Mouse (Mus musculus) cortical plate, adult 2 months (tissue): ENCODE measurements around the gene St8sia2. TPM values are rescaled to one million over a fixed set of nuclear protein-coding genes. Genes with fewer than 3 reads are reported as not detected.
"Not testable (repeated sequence)": the region's sequence is repeated elsewhere in the genome, so short reads cannot be mapped to it uniquely, and the experiment has no call there.

Experiments used
- H3K27ac ChIP-seq: fragments of 200-500 bp; 2 replicates; pipeline ENCODE4 v1.5.1; 2012; ENCODE audit warnings: low read length, control low read depth, inconsistent platforms; ENCODE audit not compliant: insufficient read depth
- H3K4me1 ChIP-seq: fragments of 200-500 bp; 2 replicates; pipeline ENCODE4 v1.6.1; 2011; ENCODE audit warnings: low read length; ENCODE audit not compliant: control insufficient read depth, insufficient read depth
- H3K4me3 ChIP-seq: fragments of 200-500 bp; 2 replicates; pipeline ENCODE4 v1.5.1; 2011; ENCODE audit warnings: mild to moderate bottlenecking, low read length, control low read depth; ENCODE audit not compliant: insufficient read depth
- CTCF ChIP-seq: fragments of 200-500 bp; IDR thresholded peaks from 2 replicates; pipeline ENCODE4 v1.5.1; 2011; ENCODE audit warnings: mild to moderate bottlenecking, control low read depth, low read length; ENCODE audit not compliant: insufficient read depth; ENCODE audit errors: extremely low read depth
- POLR2A ChIP-seq: fragments of 200-500 bp; IDR thresholded peaks from 2 replicates; pipeline ENCODE4 v1.6.1; 2011; ENCODE audit warnings: mild to moderate bottlenecking, low read length, control low read depth; ENCODE audit not compliant: insufficient read depth; ENCODE audit errors: extremely low read depth
- polyA plus RNA-seq: library from polyadenylated mRNA; depleted of rRNA; stranded (reverse); fragments of >200 nt; gene quantifications from 2 replicates; pipeline ENCODE4 v1.2.3, GENCODE M21; 2012

The St8sia2 gene
- polyA plus RNA-seq, 1 experiment: 1.7 TPM

- Histone ChIP-seq H3K4me3 (no peak overlapping the region), H3K27ac (no peak overlapping the region), H3K4me1 (no peaks in the 10 kb centered on the region)
- TF ChIP-seq CTCF: no peak
- no peak for TF ChIP-seq POLR2A
Measured at GRCm38 (mm10) chr7:73989366-73989765, 24.1 kb downstream of the St8sia2 start.

GRCm38 (mm10) chr7:73972157-73972556 is 41.3 kb downstream of the St8sia2 start:
- H3K4me1 ChIP-seq, H3K4me3 ChIP-seq, H3K27ac ChIP-seq: not testable (repeated sequence)

- H3K27ac ChIP-seq: no peak overlapping the region
- H3K4me3 ChIP-seq: no peak overlapping the region
- TF ChIP-seq CTCF (no peak), POLR2A (no peak)
- no peaks in the 10 kb centered on the region for H3K4me1 ChIP-seq
Measured at GRCm38 (mm10) chr7:73965164-73965563, 48.3 kb downstream of the St8sia2 start.

DNA sequence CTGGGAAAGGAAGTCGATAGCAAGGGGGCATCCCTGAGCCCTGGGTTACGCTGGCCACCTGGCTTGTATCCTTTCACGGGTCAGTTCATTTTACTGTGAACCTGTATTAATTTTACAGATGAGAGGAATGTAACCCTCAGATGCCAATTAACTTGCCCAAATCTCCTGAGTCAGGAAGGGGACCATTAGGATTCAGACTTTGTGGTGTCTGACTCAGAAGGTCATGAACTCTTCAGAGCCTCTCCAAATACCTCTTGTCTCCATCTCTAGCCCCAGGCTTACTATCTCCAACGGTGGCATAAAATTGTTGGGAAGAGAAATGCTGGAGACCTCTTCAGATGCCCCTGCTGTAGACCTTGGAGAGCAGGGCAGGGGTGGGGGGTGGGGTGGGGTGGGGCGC is 51.1 kb downstream of the St8sia2 start:
- H3K27ac ChIP-seq: no peak overlapping the region
- no peak for TF ChIP-seq CTCF
- no peak for TF ChIP-seq POLR2A
- no peaks in the 10 kb centered on the region for H3K4me1 ChIP-seq
- H3K4me3 ChIP-seq: no peak overlapping the region

- Histone ChIP-seq H3K4me3 (no peak overlapping the region), H3K4me1 (no peaks in the 10 kb centered on the region), H3K27ac (no peak overlapping the region)
- TF ChIP-seq CTCF (no peak), POLR2A (no peak)
Measured at GRCm38 (mm10) chr7:73954441-73954840, 59.0 kb downstream of the St8sia2 start.

DNA sequence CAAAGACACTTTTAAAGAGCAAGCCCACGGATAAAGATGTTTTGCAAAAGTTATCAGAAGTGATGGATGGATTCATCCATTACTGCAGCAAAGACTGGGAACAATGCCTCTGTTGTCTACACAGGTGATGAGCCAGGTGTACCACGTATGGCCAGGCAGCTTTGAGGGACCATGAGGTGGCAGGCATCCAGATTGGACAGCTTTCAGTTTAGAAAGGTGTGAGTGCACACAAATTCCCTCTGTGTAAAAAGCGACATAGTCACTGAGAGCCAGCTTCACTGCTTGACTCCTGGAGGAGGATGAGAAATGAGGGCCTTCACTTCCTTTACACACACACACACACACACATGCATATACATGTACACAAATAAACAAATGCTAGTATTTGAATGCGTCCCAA is 60.4 kb downstream of the St8sia2 start:
- TF ChIP-seq CTCF (no peak), POLR2A (no peak)
- H3K4me3 ChIP-seq: no peak overlapping the region
- H3K27ac ChIP-seq: no peak overlapping the region
- no peaks in the 10 kb centered on the region for H3K4me1 ChIP-seq

DNA sequence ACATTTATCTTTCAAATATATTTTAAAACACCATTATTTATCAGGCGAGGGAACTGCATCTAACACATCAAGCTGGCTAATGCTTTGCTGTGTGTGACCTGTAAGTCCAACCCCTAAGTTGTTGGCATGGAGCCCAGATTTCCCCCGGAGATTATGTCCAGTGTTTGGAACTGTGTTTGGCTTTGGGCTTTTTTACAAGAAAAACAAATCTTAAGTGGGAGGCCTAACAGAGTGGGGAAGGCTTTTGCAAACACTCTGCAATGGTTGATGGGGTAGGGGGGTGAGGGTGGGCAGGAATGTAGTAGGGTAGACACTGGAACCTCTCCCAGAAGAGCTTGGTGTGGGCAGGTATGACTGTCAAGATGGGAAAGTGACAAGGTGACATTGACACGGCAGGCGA is 71.8 kb downstream of the St8sia2 start:
- Histone ChIP-seq H3K4me3 (no peak overlapping the region), H3K27ac (no peak overlapping the region), H3K4me1 (no peaks in the 10 kb centered on the region)
- TF ChIP-seq CTCF (no peak), POLR2A (no peak)

- H3K27ac ChIP-seq: no peak overlapping the region
- no peak overlapping the region for H3K4me3 ChIP-seq
- no peaks in the 10 kb centered on the region for H3K4me1 ChIP-seq
- TF ChIP-seq POLR2A (no peak), CTCF (no peak)
Measured at GRCm38 (mm10) chr7:73939236-73939635, 74.3 kb downstream of the St8sia2 start.

DNA sequence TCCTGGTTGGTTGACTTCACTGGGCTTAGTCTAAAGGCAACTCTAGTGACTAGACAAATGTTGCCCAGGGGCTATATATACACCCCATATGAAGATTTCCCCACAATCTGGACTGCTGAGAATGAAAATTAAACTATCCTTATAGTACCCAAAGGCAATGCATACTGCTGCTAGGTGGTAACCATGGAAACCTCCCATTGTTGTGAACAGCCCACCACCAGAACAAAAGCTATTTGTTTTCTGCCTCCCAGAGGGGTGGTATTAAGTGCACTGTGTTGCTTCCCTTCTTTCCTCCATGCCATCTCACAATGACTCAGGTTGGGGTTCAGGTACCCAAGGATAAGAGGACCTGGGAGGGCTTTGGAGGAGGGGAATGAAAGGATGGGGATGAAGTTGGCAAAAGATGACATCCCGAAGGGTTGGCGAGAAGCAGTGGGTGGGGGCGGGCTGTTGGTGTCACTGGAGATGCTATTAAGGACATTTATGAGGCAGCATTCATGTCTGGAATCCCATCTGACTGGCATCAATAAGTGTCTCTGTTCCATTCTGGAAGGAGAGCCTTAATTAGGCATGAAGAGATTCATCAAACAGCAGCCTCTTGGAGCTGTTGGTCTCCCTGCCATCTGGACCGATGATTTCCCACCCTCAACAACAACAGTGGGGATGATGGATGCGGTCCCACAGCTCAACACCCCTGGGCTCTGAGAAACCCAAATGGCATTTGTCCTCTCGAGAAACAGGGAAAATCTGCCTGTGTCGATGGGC is 75.3 kb downstream of the St8sia2 start:
- H3K4me1 ChIP-seq: no peaks in the 10 kb centered on the region
- H3K27ac ChIP-seq: no peak overlapping the region
- H3K4me3 ChIP-seq: no peak overlapping the region
- TF ChIP-seq CTCF (no peak), POLR2A (no peak)

GRCm38 (mm10) chr7:73936119-73936518 is 77.4 kb downstream of the St8sia2 start:
- no peak overlapping the region for H3K4me3 ChIP-seq
- H3K4me1 ChIP-seq: no peaks in the 10 kb centered on the region
- TF ChIP-seq CTCF (no peak), POLR2A (no peak)
- no peak overlapping the region for H3K27ac ChIP-seq
